Mouse (Mus musculus) urinary bladder, postnatal 36 days (tissue): Measurements from ENCODE around the gene Csf2rb.
"Not testable (repeated sequence)": the region's sequence is repeated elsewhere in the genome, so short reads cannot be mapped to it uniquely, and the experiment has no call there.

ENCODE experiments used
- DNase-seq, 2 experiments: peaks; one replicate each; pipeline ENCODE4 v3.0.0; 2022; ENCODE audit warnings: low spot score in 2 of 2, mixed read lengths in 1 of 2

The Csf2rb gene

DNA sequence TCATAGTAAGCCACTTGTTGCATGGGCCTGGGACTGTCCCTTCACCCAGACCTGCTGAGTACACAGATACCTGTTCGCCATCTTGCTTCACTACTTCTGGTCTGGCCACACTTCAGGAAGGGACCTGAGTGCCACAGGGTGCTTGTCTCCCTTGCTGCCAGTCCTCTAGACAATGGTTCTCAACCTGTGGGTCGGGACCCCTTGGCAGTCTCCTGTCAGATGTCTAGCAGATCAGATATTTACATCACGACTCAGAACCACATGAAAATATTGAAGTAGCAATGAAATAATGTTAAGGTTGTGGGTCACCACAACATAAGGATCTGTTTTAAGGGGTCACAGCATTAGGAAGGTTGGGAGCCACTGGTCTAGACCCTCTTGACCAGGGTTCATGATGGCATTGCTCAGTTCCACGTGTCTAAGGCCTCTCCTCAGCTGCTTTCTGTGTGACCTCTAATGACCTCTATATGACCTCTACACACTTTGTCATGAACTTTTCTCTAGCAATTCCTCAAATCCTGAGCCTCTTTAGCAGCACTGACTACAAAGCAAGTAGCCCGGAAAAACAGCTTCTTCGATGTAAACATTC, 2.3 kb downstream of the Csf2rb start:
- DNase-seq = not testable (repeated sequence)

DNA sequence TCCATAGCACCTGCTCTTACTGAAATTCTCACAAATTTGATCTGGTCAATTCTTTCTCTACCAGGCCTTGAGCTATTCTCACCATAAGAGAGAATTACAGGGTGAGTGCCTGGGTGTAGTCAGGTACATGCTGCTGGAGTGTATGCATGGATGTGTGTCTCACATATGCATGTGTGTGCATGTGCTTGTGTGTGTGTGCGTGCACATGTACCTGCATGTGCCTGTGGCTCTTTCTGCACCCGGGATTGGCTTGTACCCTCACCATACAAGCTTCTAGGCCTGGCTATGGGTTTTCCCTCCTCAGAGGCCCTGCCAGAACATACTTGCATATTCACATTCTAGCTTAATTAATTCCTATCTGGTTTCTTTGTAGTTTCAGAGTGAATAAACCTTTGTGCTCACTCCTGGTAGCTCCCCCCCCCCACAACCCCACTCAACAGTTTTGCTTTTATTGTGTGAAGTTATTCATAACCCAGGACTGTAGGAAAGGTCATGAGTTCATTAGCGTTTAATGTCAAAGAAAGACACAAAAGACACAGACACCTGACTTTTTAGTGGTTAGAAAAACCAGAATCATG, 3.1 kb downstream of the Csf2rb start:
- no peak for DNase-seq

DNA sequence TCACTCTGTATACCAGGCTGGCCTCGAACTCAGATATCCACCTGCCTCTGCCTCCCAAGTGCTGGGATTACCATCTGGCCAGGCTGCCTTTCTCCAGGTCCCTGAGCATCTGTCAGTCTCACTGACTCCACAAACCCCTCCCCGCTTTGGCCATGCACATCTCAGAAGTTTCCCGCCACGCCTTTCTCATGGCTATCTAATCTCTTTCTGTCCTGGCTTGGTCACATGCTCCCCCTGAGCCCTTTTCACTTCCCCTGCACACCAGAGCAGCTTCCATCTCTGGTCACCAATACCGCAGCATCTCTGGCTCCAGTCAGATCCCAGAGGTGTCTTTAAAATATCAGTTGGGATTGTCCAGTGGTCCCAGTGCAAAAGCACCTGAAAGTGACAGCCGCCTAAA, 4.4 kb downstream of the Csf2rb start:
- DNase-seq = not testable (repeated sequence)

- no peak for DNase-seq
Measured at GRCm38 (mm10) chr15:78330706-78331105, 5.2 kb downstream of the Csf2rb start.

DNA sequence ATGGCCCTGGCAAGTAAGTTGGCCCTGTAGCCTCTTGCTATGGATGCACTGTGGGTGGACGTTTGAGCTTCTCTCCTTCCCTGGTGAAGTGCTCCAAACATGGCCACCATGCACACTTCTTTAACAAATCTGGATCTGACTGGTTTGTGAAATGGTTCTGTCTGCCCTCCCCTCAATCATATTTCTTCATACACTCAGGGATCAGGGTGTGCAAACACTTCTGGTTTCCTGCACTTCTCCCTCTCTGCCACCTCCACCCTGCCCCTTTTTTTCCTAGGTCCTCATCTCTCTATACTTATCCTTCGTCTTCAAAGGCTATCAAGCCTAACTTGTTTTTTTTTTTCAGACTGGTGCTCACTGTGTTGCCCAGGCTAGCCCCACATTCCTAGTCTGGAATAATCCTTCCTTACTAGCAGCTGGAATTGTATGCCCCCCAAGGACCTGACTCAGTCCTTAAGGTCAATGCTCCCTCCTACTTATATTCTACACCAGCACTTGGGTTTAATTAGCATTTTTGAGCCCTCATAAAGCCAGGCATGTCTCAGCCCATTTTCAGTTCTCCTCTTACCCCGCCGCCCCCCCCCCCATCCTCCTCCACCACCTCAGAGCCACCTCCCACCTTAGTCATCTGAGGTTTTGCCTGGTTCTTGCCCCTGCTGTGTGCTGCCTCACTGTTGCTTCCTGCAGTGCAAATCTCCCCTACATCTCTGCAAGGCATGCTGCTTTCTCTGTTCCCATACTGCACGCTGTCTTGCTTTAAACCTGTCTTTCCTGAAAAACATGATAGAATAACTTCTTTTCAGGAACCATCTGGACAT, 6.2 kb downstream of the Csf2rb start:
- DNase-seq = no peak

GRCm38 (mm10) chr15:78332981-78333380, 7.4 kb downstream of the Csf2rb start:
- no peak for DNase-seq

DNA sequence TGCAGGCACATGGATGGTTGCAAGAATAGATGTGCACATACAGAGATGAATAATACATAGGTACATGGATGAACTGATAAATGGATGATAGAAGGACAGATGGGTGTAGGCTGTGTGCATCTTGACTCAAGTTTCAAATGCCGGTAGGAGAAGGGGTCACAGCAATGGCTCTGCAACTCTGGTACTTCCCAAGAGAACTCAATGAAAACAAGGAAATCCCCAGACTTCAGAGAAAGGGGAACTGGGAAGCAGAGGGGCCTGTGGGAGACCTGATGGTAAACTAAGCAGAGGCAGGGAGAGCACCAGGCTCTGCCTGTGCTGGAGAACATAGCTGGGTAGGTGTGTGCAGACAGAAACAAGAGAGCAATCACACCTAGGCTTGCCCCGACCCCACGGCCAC, 8.8 kb downstream of the Csf2rb start:
- DNase-seq = no peak

DNA sequence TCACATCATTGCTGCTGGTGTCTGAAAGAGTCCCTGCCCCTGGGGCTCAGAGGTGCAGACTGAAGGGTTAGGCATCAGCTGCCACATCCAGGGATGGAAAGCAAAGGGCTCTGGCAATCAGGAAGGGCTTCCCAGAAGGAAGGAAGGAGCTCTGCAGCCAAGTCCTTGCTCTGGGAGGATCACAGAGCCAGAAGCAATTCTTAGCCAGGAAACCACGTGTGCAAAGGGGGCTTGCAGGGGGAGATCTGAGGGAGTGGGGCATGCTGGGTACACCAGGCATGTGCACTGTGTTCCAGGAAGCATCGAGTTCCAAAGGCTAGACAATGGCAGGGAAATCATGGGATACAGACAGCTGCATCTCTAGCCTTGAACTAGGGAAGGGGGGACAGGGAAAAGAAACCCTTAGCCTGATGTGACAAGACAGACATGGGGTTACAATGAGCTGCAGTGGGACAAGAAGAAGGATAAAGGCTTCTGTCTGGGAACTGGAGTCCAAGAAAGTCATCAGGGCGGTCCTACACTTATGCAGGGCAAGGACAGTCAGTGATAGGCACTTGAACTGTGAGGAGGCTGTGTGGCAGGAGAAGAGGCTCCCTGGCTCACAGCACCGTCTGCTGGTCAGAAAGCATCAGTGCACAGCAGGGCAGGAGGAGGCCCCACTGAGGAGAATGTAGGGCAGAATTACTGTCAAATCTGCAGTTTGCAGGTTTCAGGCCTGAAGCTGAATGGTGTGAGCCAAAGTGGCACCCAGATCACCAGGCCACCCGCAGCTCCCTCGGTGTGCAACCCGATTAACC, 14.3 kb downstream of the Csf2rb start:
- DNase-seq = peak; percentile 33 to 67

DNA sequence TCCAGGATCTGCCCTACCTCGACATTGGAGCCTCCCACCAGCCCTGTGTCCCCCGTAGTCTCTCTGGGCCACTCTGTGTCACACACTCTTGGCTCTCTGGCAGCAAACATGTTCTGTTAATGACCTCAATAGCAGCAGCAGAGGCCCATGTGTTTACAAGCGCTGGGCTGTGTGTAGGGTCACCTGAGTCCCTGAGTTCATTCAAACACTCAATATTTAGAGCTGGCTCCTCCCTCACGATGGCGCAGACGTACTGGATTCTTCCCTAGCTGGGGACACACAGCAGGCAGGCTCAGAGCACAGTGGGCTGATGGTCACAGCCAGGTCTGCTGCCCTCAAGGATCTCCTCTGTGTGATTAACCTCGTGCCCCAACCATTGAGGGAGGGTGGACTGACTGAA, 15.4 kb downstream of the Csf2rb start:
- not testable (repeated sequence) for DNase-seq

DNA sequence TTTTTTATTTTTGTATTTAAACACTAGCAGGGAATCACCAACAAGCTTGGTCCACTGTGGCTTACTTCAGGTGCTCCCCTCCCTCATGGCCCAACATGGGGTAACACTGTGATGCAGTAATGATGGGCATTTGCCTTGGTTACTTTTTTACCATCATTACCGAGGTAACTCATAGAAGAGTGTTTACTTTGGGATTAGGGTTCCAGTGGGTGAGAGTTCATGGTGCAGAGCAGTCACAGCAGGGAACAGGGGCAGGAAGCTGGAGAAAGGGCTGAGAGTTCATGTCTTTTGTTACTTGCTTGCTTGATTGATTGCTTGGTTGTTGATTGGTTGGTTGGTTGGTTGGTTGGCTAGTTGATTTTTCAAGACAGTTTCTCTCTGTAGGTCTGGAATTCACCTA, 18.1 kb downstream of the Csf2rb start:
- no peak for DNase-seq

GRCm38 (mm10) chr15:78344567-78344966, 19.0 kb downstream of the Csf2rb start:
- DNase-seq = no peak

DNA sequence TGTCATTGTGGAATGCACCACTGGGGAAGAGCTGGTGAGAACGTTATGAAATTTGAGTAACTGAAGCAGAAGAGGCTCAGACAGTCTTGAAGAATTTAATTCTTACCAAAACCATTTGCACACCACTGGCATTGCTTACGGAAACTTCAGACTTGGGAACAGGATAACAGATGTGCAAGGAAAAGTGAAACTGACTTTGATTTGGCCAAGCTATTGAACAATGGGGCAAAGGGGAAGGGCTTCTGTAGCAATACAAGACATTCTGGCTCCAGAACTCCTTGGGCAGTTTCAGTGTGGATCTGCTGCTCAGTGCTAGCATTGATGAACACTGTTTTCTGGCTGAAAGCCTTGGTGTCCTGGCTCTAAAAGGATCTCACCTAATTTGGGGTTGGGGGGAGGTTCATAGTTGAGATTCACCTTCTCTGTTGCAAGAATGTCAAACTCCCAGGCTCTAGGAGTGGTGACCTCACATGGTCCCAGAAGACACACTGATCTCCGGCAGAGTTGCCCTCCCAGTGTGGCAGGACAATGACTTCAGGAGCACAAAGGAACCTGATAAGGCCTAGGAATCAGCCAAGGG, 26.1 kb downstream of the Csf2rb start:
- no peak for DNase-seq

DNA sequence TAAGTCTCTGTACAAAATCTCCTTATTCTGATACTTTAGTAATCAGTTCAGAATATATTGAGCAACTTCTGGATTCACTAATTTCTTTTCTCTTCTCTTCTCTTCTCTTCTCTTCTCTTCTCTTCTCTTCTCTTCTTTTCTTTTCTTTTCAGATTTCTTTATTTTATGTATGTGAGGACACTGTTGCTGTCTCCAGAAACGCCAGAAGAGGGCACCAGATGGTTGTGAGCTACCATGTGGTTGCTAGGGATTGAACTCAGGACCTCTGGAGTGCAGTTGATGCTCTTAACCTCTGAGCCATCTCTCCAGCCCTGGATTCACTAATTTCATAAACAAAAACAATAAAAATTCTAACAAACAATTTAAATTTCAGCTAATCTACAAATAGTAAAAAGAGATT, 29.4 kb downstream of the Csf2rb start:
- peak in 1 of 2 experiments; percentile 48 for DNase-seq

GRCm38 (mm10) chr15:78355548-78355947, 30.0 kb downstream of the Csf2rb start:
- no peak for DNase-seq

- no peak for DNase-seq
Measured at GRCm38 (mm10) chr15:78365916-78366315, 40.4 kb downstream of the Csf2rb start.

- DNase-seq = no peak
Measured at GRCm38 (mm10) chr15:78366875-78367274, 41.3 kb downstream of the Csf2rb start.

DNA sequence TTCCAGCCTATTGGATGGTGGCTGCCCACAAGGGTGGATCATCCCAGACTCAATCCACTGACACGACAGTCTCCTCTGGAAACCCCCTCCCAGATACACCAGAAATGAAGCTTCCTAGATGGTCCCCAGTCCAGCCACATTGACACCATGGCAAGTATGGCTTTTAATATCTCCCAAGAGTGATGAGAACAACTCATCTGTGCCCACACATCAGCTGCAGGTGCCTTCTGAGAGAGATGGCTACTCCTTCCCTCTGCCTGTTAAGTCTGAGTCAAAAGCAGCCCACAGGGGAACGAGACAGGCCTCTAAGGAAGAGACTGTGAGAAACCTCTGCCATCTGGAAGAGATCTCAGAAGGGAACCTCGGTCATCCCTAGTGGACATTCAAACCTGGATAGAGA, 42.3 kb downstream of the Csf2rb start:
- DNase-seq = no peak

DNA sequence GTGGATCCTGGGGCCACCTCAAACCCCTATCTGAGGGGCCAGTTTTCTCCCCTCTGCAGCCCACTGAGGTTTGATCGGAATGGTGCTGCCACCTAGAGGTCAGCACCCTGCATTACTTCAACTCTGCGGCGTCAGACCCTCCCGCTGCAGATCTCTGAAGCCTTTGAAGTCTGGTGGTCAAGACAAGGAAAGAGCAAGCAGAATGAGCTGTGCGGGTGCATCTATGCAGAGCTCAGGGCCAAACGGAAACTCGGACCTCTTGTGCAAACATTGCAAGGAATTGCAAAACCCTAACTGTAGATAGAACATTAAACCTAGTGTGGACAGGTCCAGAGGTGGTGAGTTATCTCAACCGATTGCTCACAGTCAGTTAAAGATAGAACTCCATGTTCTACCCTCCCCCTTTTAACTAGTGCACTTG, 43.4 kb downstream of the Csf2rb start:
- DNase-seq = peak; percentile 37 to 54

- DNase-seq = no peak
Measured at GRCm38 (mm10) chr15:78369641-78370040, 44.1 kb downstream of the Csf2rb start.

- no peak for DNase-seq
Measured at GRCm38 (mm10) chr15:78372796-78373195, 47.2 kb downstream of the Csf2rb start.

DNA sequence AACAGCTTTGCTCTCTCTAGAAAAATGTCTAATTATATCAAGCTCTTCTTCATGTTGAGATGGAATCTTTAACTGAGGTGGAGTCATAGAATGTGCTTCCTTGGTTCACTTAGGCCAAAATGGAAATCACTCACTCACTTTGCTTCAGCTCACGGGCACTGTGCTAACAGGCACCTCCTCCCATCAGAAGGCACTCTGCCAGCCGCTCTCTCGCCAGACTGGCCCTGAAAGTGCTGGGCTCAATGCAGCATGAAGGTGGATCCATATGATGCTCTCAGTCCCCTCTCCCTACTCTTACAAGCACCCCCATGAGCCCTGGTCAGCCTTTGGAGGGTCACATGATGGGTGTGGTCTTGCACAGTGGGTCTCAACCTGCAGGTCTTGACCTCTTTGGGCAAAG, 48.7 kb downstream of the Csf2rb start:
- no peak for DNase-seq

DNA sequence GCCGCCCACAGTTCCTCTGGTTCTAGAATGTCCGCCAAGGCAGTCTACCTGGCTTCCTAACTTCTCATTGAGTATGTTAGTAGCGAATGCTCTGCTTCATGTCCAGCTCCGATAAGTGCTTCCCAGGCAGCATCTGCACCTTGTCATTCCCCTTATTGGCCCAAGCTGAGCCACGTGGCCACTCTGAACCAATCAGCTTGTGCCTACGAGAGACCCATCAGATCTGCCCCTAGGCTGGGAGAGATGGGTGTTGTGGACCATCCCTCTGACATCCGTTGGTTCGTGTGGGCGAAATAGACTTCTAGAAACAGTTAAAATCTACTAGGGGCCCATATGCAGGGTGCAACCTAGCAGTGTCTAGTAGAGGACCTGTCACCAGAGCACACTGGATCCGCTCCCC, 52.3 kb downstream of the Csf2rb start:
- no peak for DNase-seq
